Mouse (Mus musculus): ENCODE results near the gene Scfd2. TPM values are rescaled to one million over a fixed set of nuclear protein-coding genes. Genes with fewer than 3 reads are reported as not detected.

Gene Scfd2
- polyA plus RNA-seq, 1 experiment = 12.4 TPM

DNA sequence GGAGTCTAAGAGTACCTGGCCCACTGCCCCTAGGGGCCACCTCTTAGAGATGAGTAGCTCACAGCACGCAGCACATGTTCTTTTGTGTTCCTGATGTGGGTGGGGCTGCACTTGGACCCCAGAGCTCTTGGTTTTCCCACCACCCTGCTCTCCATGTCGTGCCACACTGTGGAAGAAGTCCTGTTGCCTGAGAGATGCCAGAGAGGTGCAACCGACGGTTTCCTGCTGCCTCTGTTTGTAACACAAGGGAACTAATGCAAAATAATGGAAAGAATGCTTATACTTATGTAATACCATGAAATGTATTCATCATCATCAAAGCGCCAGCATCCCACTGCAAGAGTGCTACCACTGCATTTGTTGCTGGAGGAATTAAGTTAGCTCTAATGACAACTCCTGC, 238.0 kb downstream of the Scfd2 start:
- WGBS = 54% methylated on average over 5 of the region's 5 CpGs
- no peak overlapping the region for H3K4me3 ChIP-seq (replicated peaks; ENCODE audit: extremely low read depth, low read depth, low read length)
- no peak for DNase-seq
- no peak for TF ChIP-seq CTCF (IDR thresholded peaks at IDR 0.05; ENCODE audit: insufficient read depth, low read length)
- H3K4me1 ChIP-seq (ENCODE audit: control insufficient read depth, insufficient read depth, low read length) = no peaks in the 10 kb centered on the region

DNA sequence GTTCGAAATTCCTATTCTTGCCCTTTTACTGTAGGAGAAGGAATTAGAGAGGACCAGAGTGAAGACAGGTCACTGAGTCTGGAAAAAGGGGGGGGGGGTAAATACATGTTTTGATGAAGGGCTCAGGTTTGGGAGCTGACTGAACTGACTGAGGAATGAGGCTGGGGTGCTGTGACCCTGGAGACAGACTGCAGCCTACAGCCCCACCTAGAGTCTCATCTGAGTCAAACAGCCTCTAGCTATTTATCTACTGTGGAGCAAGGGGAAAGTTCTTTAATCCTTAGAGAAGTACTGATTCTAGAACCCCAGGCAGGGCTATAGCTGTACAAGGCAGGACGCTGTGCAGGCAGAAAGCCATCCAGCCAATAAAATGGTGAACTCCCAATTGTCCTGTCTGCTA, 239.5 kb downstream of the Scfd2 start:
- no peaks in the 10 kb centered on the region for H3K4me1 ChIP-seq (ENCODE audit: control insufficient read depth, insufficient read depth, low read length)
- WGBS = 75% methylated on average over 2 of the region's 2 CpGs
- DNase-seq = no peak
- no peak overlapping the region for H3K4me3 ChIP-seq (replicated peaks; ENCODE audit: extremely low read depth, low read depth, low read length)
- TF ChIP-seq CTCF (IDR thresholded peaks at IDR 0.05; ENCODE audit: insufficient read depth, low read length) (peak; percentile 17; the same call in 1 of the 2 replicates), POLR2A (IDR thresholded peaks at IDR 0.05; ENCODE audit: borderline replicate concordance, extremely low read depth, low read depth, low read length) (no peak)

DNA sequence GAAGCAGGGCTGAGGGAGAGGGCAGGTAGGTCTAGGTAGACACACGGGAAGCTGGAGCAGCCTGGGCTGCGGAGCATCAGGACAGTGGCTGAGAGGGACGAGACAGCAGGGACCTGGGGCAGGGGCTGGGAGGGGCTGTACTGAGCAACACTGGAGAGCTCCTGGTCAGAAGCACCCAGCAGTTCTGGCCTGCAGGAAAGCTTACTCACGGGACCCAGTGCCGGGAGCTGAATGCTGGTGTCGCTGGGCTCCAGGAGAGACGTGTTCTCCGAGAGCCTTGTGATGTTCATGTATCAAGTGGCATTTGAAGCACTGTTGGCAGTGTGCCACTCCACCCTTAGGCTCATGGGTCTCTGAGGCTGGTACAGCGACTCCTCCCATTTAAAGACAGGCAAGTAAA, 240.0 kb downstream of the Scfd2 start:
- TF ChIP-seq POLR2A (IDR thresholded peaks at IDR 0.05; ENCODE audit: borderline replicate concordance, extremely low read depth, low read depth, low read length) = no peak
- no peak for TF ChIP-seq CTCF (IDR thresholded peaks at IDR 0.05; ENCODE audit: insufficient read depth, low read length)
- WGBS = 55% methylated on average over 9 of the region's 9 CpGs
- H3K4me3 ChIP-seq (replicated peaks; ENCODE audit: extremely low read depth, low read depth, low read length) = no peak overlapping the region
- H3K4me1 ChIP-seq (ENCODE audit: control insufficient read depth, insufficient read depth, low read length) = no peaks in the 10 kb centered on the region
- no peak for DNase-seq

DNA sequence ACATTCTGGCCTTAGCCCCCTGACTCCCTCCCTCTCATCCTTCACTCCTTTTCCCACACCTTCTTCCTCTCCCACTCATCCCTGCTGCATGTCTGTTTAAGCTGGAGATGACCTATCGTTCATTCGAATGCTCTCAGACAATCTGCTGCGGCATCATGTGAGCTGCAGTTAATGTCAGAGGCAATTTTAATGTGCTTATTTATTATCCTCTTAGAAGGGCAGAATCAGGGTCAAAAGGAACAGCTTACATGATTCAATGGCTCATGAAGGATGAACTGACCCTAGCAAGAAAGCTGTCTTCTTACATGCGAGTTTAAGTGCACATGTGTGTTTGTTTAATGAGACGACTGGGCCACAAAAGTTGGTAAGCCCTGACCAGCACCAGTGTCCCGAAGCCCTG, 241.6 kb downstream of the Scfd2 start:
- DNase-seq = no peak
- WGBS = 93% methylated on average over 6 of the region's 6 CpGs

DNA sequence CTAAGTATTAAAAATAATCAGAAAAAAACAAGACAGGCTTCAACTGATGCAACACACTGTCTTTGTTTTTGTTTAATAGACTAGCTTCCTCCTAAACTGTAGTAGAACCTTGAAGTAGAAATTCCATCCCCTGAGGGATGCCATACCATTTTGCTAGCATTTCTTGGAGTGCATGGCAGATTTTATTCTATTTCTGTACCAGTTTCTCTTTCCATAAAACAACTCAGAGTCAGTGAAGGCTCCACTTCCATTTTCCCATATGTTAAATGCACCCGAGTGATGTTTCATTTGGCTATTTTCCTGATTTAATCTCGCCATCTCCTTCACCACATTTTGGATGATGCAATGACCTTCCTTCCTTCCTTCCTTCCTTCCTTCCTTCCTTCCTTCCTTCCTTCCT, 243.4 kb downstream of the Scfd2 start:
- DNase-seq = no peak
- WGBS = 84% methylated on average over 2 of the region's 2 CpGs
- no peak overlapping the region for H3K4me3 ChIP-seq (replicated peaks; ENCODE audit: extremely low read depth, low read depth, low read length)
- TF ChIP-seq POLR2A (IDR thresholded peaks at IDR 0.05; ENCODE audit: borderline replicate concordance, extremely low read depth, low read depth, low read length) (no peak), CTCF (IDR thresholded peaks at IDR 0.05; ENCODE audit: insufficient read depth, low read length) (no peak)
- H3K4me1 ChIP-seq (ENCODE audit: control insufficient read depth, insufficient read depth, low read length) = peaks cover 2% of the 10 kb centered on the region; the same call in 1 of the 2 replicates

More for the DNA sequence above, 241.6 kb downstream of the Scfd2 start:
- Histone ChIP-seq H3K4me3 (replicated peaks; ENCODE audit: extremely low read depth, low read depth, low read length) (no peak overlapping the region), H3K4me1 (ENCODE audit: control insufficient read depth, insufficient read depth, low read length) (peaks cover 2% of the 10 kb centered on the region; the same call in 1 of the 2 replicates)
- no peak for TF ChIP-seq CTCF (IDR thresholded peaks at IDR 0.05; ENCODE audit: insufficient read depth, low read length)
- no peak for TF ChIP-seq POLR2A (IDR thresholded peaks at IDR 0.05; ENCODE audit: borderline replicate concordance, extremely low read depth, low read depth, low read length)

DNA sequence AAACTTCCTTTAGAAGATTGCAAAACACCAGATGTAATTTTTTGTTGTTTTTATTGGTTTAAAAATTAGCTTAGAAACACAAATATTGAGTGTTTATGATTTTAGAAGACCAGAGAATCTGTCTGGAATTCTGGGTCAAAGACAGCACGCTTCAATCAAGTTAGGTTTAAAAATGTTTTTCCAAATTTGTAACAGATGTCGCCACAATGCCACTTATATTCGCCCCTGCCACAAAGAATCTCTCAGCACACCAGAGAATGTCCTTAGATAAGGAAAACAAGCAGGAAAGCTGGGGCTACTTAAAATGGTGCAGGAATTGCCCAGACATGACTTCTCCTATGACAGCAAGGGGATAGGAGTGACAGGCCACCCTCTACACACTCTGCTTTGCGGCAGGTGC, 245.3 kb downstream of the Scfd2 start:
- no peak for DNase-seq
- Histone ChIP-seq H3K4me3 (replicated peaks; ENCODE audit: extremely low read depth, low read depth, low read length) (no peak overlapping the region), H3K4me1 (ENCODE audit: control insufficient read depth, insufficient read depth, low read length) (peaks cover 4% of the 10 kb centered on the region; the same call in 1 of the 2 replicates)
- TF ChIP-seq POLR2A (IDR thresholded peaks at IDR 0.05; ENCODE audit: borderline replicate concordance, extremely low read depth, low read depth, low read length) = no peak
- TF ChIP-seq CTCF (IDR thresholded peaks at IDR 0.05; ENCODE audit: insufficient read depth, low read length) = no peak
- 77% methylated on average over 4 of the region's 4 CpGs for WGBS

DNA sequence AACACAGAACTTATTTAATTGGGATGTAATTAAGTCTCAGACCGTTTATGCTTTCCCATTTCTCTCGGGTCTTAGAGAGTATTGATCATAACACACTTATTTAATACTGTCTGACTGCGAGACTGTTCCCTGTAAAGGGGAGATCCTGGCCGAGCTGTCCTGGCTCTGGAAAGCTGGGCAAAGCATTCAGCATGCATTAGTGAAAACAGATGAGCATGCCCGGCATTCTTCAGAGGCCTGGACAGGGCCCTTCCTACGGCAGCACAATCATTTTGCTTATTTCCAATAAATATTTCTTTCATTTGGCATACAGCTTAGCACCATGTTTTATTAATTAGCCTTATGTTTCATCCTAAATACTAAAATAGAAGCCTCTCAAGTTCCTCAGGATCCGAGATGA, 245.8 kb downstream of the Scfd2 start:
- peaks cover 5% of the 10 kb centered on the region; the same call in 1 of the 2 replicates for H3K4me1 ChIP-seq (ENCODE audit: control insufficient read depth, insufficient read depth, low read length)
- 70% methylated on average over 7 of the region's 7 CpGs for WGBS
- H3K4me3 ChIP-seq (replicated peaks; ENCODE audit: extremely low read depth, low read depth, low read length) = no peak overlapping the region
- no peak for DNase-seq
- TF ChIP-seq POLR2A (IDR thresholded peaks at IDR 0.05; ENCODE audit: borderline replicate concordance, extremely low read depth, low read depth, low read length) (no peak), CTCF (IDR thresholded peaks at IDR 0.05; ENCODE audit: insufficient read depth, low read length) (no peak)

DNA sequence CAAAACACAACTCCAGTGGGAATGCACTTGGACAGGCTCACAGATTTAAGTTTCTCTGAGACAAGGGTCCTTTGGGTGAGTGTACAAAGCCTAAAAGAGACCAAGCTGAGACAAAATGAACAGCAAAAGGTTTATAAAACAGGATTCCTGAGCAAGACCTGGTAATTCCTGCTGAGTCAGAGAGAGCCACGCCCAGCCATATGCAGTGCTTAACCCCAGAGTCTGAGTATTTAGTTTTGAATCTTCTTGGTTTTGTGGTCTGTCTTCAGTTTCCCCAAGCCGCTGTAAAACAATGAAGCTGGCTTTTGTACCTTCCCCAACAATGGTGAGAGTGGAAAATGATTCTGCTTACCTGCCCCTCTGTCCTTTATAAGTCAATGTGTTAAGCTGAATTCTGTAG, 246.3 kb downstream of the Scfd2 start:
- TF ChIP-seq CTCF (IDR thresholded peaks at IDR 0.05; ENCODE audit: insufficient read depth, low read length) = no peak
- no peak for TF ChIP-seq POLR2A (IDR thresholded peaks at IDR 0.05; ENCODE audit: borderline replicate concordance, extremely low read depth, low read depth, low read length)
- no peak overlapping the region for H3K4me3 ChIP-seq (replicated peaks; ENCODE audit: extremely low read depth, low read depth, low read length)
- 72% methylated on average over 2 of the region's 2 CpGs for WGBS
- H3K4me1 ChIP-seq (ENCODE audit: control insufficient read depth, insufficient read depth, low read length) = peaks cover 5% of the 10 kb centered on the region; the same call in 1 of the 2 replicates
- no peak for DNase-seq

DNA sequence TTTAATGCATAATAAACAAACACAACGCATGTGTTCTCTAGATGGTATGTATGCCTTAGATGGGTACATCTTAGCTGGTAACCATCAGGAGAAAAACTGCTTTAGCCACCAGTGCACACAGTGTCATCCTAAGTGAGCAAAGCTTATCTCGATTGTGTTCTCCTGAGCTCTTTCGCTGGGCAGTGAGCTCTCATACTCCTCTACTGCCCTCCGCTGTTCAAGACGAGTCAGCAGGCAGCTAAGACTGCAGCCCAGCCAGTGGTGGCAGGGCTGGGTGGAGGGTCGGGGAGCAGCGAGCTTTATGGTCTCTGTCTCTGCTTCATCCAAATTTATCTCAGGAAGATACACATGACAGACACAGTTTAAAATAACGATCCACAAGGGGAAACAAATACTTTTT, 248.0 kb downstream of the Scfd2 start:
- Histone ChIP-seq H3K4me1 (ENCODE audit: control insufficient read depth, insufficient read depth, low read length) (peaks cover 5% of the 10 kb centered on the region; the same call in 1 of the 2 replicates), H3K4me3 (replicated peaks; ENCODE audit: extremely low read depth, low read depth, low read length) (no peak overlapping the region)
- no peak for DNase-seq
- no peak for TF ChIP-seq POLR2A (IDR thresholded peaks at IDR 0.05; ENCODE audit: borderline replicate concordance, extremely low read depth, low read depth, low read length)
- TF ChIP-seq CTCF (IDR thresholded peaks at IDR 0.05; ENCODE audit: insufficient read depth, low read length) = peak; percentile 62; the same call in 1 of the 2 replicates
- 42% methylated on average over 8 of the region's 8 CpGs for WGBS

DNA sequence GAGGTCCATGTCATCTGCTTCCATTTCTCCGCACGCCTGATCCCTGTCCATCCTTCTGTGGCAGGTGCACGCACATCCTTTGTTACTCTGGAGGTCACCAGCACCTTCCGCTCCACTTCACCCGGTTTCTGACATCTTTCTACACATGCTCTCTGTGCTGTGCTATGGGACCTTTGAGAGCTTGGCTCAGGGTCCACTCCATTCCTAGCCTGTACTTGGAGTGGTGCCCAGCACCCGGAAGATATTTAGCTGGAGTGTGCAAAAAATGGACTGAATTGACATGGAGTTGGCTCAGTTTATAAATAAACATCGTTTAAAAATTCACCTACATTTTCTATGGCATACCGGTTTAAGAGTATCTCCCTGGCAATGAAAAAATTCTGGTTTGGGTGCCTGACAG, 250.1 kb downstream of the Scfd2 start:
- DNase-seq = no peak
- no peak for TF ChIP-seq POLR2A (IDR thresholded peaks at IDR 0.05; ENCODE audit: borderline replicate concordance, extremely low read depth, low read depth, low read length)
- 52% methylated on average over 8 of the region's 8 CpGs for WGBS
- peaks cover 5% of the 10 kb centered on the region; the same call in 1 of the 2 replicates for H3K4me1 ChIP-seq (ENCODE audit: control insufficient read depth, insufficient read depth, low read length)
- no peak overlapping the region for H3K4me3 ChIP-seq (replicated peaks; ENCODE audit: extremely low read depth, low read depth, low read length)
